Mouse (Mus musculus) gastrocnemius, postnatal 14 days (tissue): ENCODE results near the gene Vwc2. TPM values are rescaled to one million over a fixed set of nuclear protein-coding genes. Genes with fewer than 3 reads are reported as not detected.

Experiments
- DNase-seq: peaks from one replicate; pipeline ENCODE4 v3.0.0; 2021; ENCODE audit warnings: mixed read lengths
- intact Hi-C: fragments of 180-260 bp; cut with DNase I; formaldehyde crosslinking; loops from one replicate; pipeline ENCODE4 v1.15.1; 2025; ENCODE audit warnings: low total_unique reads
- total RNA-seq, 2 experiments: library from RNA; stranded (reverse); gene quantifications; 2 replicates each; pipeline ENCODE4 v1.2.3; 2021

Gene Vwc2
- total RNA-seq, 2 experiments from 2014 or later = 0.38 to 0.90 TPM

DNA sequence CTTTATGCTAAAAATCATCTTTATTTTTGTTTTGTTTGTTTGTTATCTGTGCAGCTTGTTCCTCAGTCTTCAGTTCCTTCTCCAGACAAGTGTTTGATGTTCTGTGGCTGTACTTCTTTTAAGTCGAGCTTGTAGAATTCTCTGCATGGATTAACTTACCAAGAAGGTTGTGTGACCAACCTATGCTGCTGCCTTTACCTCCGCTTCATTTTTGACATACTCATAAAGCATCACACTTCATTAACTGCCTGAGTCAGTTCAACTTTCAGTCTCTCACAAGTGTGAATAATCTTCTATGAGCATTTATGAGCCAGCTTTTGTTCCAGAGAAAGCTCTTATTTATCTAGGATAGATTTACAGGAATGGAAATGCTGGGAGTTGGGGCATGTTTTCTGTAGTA, 68.7 kb downstream of the Vwc2 start:
- intact Hi-C loops = no loop called here

DNA sequence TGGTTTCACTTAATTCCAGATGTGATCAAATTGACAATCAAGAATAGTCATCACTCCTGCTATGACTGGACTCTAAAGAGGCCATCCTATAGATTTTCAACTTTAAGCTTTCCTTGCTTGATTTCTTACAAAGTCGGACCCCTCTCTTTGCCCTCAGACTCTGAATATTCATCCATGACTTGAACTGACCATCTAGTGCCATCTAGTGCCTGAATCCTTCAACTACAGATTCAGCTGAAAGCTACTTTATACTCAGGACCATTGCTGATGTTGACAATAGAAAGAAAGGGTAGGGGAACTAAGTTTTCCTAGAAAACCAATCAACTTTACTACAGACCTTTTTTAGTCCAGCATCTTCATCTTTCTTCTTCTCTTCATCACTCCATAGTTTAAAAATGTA, 109.1 kb downstream of the Vwc2 start:
- intact Hi-C loops = no loop called here
- DNase-seq = no peak

More for the DNA sequence above, 68.7 kb downstream of the Vwc2 start:
- DNase-seq = no peak

DNA sequence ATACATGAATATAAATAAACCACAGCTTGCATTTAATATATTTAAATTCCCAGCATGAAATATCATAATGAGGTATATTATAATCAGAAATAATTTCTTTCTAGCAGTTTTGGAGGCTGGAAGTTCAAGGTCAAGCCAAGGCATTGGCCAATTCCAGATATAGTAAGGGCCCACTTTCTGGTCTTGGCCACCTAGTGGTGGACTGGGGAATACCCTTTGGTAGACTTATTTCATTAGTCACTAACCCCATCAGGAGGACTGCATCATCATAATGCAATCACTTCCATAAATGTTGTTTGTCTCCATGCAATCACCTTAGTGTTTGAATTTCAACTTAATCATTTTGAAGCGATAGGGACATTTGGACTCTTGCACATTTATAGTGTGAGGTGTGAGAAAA, 125.3 kb downstream of the Vwc2 start:
- no peak for DNase-seq
- intact Hi-C loops = no loop called here

DNA sequence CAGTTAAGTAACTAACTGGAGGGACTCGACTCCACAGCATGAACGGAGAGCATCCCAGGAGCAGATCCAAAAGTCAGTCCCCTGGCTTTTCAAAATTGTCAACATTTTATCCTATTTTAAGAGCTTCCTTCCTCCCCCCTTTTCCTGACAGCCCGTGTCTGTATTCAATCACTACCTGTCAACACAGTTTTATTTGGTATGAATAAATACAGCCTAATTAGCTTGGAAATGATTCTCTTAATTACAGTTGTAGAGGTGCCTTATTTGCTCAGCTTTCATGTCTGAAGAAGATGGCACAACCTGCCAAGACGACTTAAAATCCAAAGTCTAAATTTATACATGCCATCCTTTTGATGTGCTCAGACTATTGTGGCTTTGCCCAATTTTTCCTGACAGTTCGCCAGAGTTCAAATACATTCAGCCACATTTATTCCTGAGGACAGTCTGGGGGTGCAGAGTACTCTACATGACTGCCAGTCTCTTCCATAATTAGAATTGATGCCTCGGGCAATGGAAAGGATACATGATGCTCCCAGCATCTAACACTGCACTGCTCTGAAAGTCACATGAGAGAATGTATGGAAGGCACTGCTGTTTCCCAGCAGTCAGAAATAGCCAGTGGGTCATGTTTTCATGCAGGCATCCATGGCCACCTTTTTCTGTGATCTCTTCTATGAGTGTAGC, 128.8 kb downstream of the Vwc2 start:
- intact Hi-C loops = no loop called here
- no peak for DNase-seq

DNA sequence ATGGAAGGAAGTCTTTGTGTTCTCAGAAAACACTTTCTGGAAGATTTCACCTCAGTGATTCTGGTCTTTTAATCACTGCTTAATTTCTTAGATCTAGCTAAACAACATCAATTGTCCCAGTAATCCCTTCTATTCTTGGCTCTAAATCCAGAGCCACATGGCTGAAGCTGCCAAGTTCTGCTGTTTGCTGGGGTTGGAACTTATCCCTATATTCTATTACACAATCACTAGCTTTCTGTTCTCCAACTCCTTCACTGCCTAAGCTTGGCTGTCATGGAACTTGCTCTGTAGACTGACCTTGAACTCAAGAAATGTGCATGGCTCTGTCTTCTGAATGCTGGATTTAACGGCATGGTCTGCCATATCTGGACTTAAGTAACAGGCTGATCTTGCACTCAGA, 143.3 kb downstream of the Vwc2 start:
- no peak for DNase-seq
- intact Hi-C loops = no loop called here

DNA sequence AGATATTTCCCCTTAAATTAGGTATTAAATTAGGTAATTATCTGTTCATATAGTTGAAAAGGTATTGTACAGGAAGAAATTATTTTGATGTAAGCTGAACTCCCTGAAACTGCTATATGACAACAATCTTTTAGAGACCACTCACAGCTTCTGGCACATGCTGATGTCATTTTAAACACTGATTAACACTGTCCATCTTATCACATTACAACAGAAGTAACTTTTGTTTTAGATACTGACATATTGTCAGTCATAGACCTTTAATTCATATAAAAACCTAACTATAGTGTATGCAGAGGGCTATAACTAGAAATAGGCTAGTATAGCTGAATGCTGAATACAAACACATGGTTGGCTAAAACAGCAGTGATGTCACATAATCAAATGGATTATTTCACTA, 166.1 kb downstream of the Vwc2 start:
- no peak for DNase-seq
- intact Hi-C loops = no loop called here

DNA sequence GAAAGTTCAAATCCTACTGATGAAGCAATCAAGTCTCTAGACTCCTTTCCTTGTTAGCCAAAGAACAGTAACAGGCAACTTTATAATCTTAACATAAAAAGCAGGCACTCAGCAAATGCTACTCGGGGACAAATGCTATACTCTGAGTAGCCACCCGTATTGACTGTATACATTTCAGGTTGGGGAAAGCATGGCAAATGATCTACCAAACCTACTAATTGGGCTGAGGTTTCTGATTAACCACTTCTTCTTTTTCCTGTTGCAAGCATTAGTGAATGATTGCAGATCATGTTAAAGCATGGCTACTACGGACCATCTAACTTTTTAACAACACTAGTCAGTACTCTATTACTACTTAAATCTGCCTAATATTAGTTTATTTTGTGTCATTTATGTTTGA, 169.5 kb downstream of the Vwc2 start:
- no peak for DNase-seq
- intact Hi-C loops = no loop called here
